ENCODE assay signal across 24 mouse cellular contexts in genomic region chr19:4102049-4102448, GRCm38 (mm10). TPM values are rescaled to one million over a fixed set of nuclear protein-coding genes. Genes with fewer than 3 reads are reported as not detected.
DNase-seq lines count a peak whose midpoint lies in the region; ATAC-seq and TF ChIP-seq lines count a peak whose summit lies in the region.
"Had no signal": no experiment of that assay in that cellular context is flagged by ENCODE, and none has a peak within 500 bp of the region (broad histone marks: within the 10 kb centered on the region; RNA-seq: fewer than 3 reads in every experiment).

No protein-coding gene starts in this region.

- no peaks in the 10 kb centered on the region for H3K36me3 ChIP-seq in hindbrain, embryonic 12.5 days
- no peaks in the 10 kb centered on the region for H3K36me3 ChIP-seq in hindbrain, embryonic 11.5 days (ENCODE audit: control insufficient read depth, insufficient read depth, low read length)
- 0 out of 2 replicates have a peak, but pooled peaks cover 10% of the 10 kb centered on the region for H3K36me3 ChIP-seq in forebrain, embryonic 14.5 days (ENCODE audit: control insufficient read depth, insufficient read depth, low read length)
- peaks cover 15% of the 10 kb centered on the region; the same call in 1 of the 2 replicates for H3K36me3 ChIP-seq in hindbrain, embryonic 15.5 days
- H3K36me3 ChIP-seq in midbrain, postnatal 0 days (ENCODE audit: insufficient read depth, low read length), result peaks cover 28% of the 10 kb centered on the region
- H3K36me3 ChIP-seq in intestine, embryonic 16.5 days (ENCODE audit: control insufficient read depth, insufficient read depth, low read length), result no peaks in the 10 kb centered on the region
- H3K36me3 ChIP-seq: limb, embryonic 10.5 days; lung, embryonic 15.5 days had no signal

- H3K9ac ChIP-seq in hindbrain, embryonic 12.5 days, result no peak overlapping the region
- H3K9ac ChIP-seq in hindbrain, embryonic 11.5 days (ENCODE audit: low read depth, low read length), result no peak overlapping the region
- H3K9ac ChIP-seq in forebrain, embryonic 14.5 days (ENCODE audit: low read length), result 0 out of 2 replicates have a peak overlapping the region, but pooled peaks have one; percentile 72
- H3K9ac ChIP-seq in hindbrain, embryonic 15.5 days, result peak overlapping the region; percentile 68; the same call in 1 of the 2 replicates
- peak overlapping the region; percentile 66; the same call in 1 of the 2 replicates for H3K9ac ChIP-seq in midbrain, postnatal 0 days (replicated peaks; ENCODE audit: low read length, poor library complexity, severe bottlenecking)
- H3K9ac ChIP-seq in intestine, embryonic 16.5 days (ENCODE audit: low read depth, low read length), result no peak overlapping the region
- H3K9ac ChIP-seq: heart, embryonic 12.5 days; intestine, embryonic 15.5 days; kidney, embryonic 15.5 days; lung, embryonic 15.5 days had no signal

- H3K4me2 ChIP-seq in hindbrain, embryonic 12.5 days (replicated peaks), result peak overlapping the region; percentile 69; the same call in 1 of the 2 replicates
- H3K4me2 ChIP-seq in hindbrain, embryonic 11.5 days (replicated peaks; ENCODE audit: low read depth, low read length), result no peak overlapping the region
- H3K4me2 ChIP-seq in forebrain, embryonic 14.5 days (ENCODE audit: low read length), result peak overlapping the region; percentile 90; the same call in 1 of the 2 replicates
- peak overlapping the region; percentile 80 for H3K4me2 ChIP-seq in hindbrain, embryonic 15.5 days
- peak overlapping the region; percentile 70 for H3K4me2 ChIP-seq in midbrain, postnatal 0 days (ENCODE audit: low read depth, low read length, poor library complexity, severe bottlenecking)
- H3K4me2 ChIP-seq in intestine, embryonic 16.5 days (ENCODE audit: low read depth, low read length), result no peak overlapping the region

- H3K4me3 ChIP-seq in hindbrain, embryonic 12.5 days, result no peak overlapping the region
- no peak overlapping the region for H3K4me3 ChIP-seq in hindbrain, embryonic 11.5 days (ENCODE audit: low read depth, low read length)
- no peak overlapping the region for H3K4me3 ChIP-seq in forebrain, embryonic 14.5 days (ENCODE audit: low read depth, low read length)
- peak overlapping the region; percentile 69 for H3K4me3 ChIP-seq in hindbrain, embryonic 15.5 days
- H3K4me3 ChIP-seq in midbrain, postnatal 0 days (ENCODE audit: low read depth, low read length), result peak overlapping the region; percentile 53
- H3K4me3 ChIP-seq in intestine, embryonic 16.5 days (ENCODE audit: low read length), result no peak overlapping the region
- H3K4me3 ChIP-seq: erythroblast, embryonic 14.5 days; lung, embryonic 15.5 days had no signal

- 67% methylated on average over 2 of the region's 2 CpGs for WGBS in hindbrain, embryonic 12.5 days
- 78% methylated on average over 2 of the region's 2 CpGs for WGBS in hindbrain, embryonic 11.5 days
- 89% methylated on average over 2 of the region's 2 CpGs for WGBS in forebrain, embryonic 14.5 days
- WGBS in hindbrain, embryonic 15.5 days, result 83% methylated on average over 2 of the region's 2 CpGs
- WGBS in midbrain, postnatal 0 days, result 98% methylated on average over 2 of the region's 2 CpGs
- WGBS in intestine, embryonic 16.5 days, result 80% methylated on average over 2 of the region's 2 CpGs

- no peaks in the 10 kb centered on the region for H3K9me3 ChIP-seq in hindbrain, embryonic 12.5 days (replicated peaks)
- no peaks in the 10 kb centered on the region for H3K9me3 ChIP-seq in hindbrain, embryonic 11.5 days (ENCODE audit: control insufficient read depth, low read length)
- H3K9me3 ChIP-seq in forebrain, embryonic 14.5 days (replicated peaks; ENCODE audit: control insufficient read depth, low read length), result no peaks in the 10 kb centered on the region
- no peaks in the 10 kb centered on the region for H3K9me3 ChIP-seq in hindbrain, embryonic 15.5 days
- no peaks in the 10 kb centered on the region for H3K9me3 ChIP-seq in midbrain, postnatal 0 days (ENCODE audit: low read length)
- no peaks in the 10 kb centered on the region for H3K9me3 ChIP-seq in intestine, embryonic 16.5 days (ENCODE audit: control insufficient read depth, low read length)
- H3K9me3 ChIP-seq: heart, embryonic 12.5 days; intestine, embryonic 15.5 days; kidney, embryonic 15.5 days; limb, embryonic 10.5 days; lung, embryonic 15.5 days had no signal

- DNase-seq in hindbrain, embryonic 11.5 days (ENCODE audit: low spot score), result no peak
- DNase-seq in forebrain, embryonic 14.5 days (ENCODE audit: low spot score), result no peak
- DNase-seq in midbrain, postnatal 0 days (ENCODE audit: low spot score), result no peak
- DNase-seq in kidney, postnatal 10 days, result no peak
- no peak for DNase-seq in kidney, postnatal 25 days
- DNase-seq: adrenal gland, postnatal 25 days had no signal

- TF ChIP-seq CTCF in midbrain, postnatal 0 days (IDR thresholded peaks at IDR 0.05), result no peak

- peaks cover 43% of the 10 kb centered on the region for H3K27me3 ChIP-seq in hindbrain, embryonic 12.5 days
- peaks cover 23% of the 10 kb centered on the region for H3K27me3 ChIP-seq in hindbrain, embryonic 11.5 days (ENCODE audit: control insufficient read depth, insufficient read depth, low read length)
- peaks cover 6% of the 10 kb centered on the region; the same call in 1 of the 2 replicates for H3K27me3 ChIP-seq in forebrain, embryonic 14.5 days (replicated peaks; ENCODE audit: control insufficient read depth, insufficient read depth, low read length)
- H3K27me3 ChIP-seq in hindbrain, embryonic 15.5 days, result no peaks in the 10 kb centered on the region
- H3K27me3 ChIP-seq in midbrain, postnatal 0 days (ENCODE audit: insufficient read depth, low read length), result no peaks in the 10 kb centered on the region
- 0 out of 2 replicates have a peak, but pooled peaks cover 4% of the 10 kb centered on the region for H3K27me3 ChIP-seq in intestine, embryonic 16.5 days (replicated peaks; ENCODE audit: control insufficient read depth, insufficient read depth, low read length)
- H3K27me3 ChIP-seq: Patski had no signal

- H3K4me1 ChIP-seq in hindbrain, embryonic 12.5 days, result peaks cover 43% of the 10 kb centered on the region
- peaks cover 14% of the 10 kb centered on the region for H3K4me1 ChIP-seq in hindbrain, embryonic 11.5 days (replicated peaks; ENCODE audit: control insufficient read depth, insufficient read depth, low read length)
- H3K4me1 ChIP-seq in forebrain, embryonic 14.5 days (ENCODE audit: control insufficient read depth, insufficient read depth, low read length), result peaks cover 20% of the 10 kb centered on the region
- H3K4me1 ChIP-seq in hindbrain, embryonic 15.5 days (replicated peaks), result peaks cover 56% of the 10 kb centered on the region
- peaks cover 28% of the 10 kb centered on the region; the same call in 1 of the 2 replicates for H3K4me1 ChIP-seq in midbrain, postnatal 0 days (ENCODE audit: insufficient read depth, low read length)
- peaks cover 32% of the 10 kb centered on the region for H3K4me1 ChIP-seq in intestine, embryonic 16.5 days (ENCODE audit: control insufficient read depth, insufficient read depth, low read length)

- H3K27ac ChIP-seq in hindbrain, embryonic 12.5 days, result no peak overlapping the region
- H3K27ac ChIP-seq in hindbrain, embryonic 11.5 days (ENCODE audit: low read depth, low read length), result no peak overlapping the region
- no peak overlapping the region for H3K27ac ChIP-seq in forebrain, embryonic 14.5 days (ENCODE audit: low read depth, low read length)
- no peak overlapping the region for H3K27ac ChIP-seq in hindbrain, embryonic 15.5 days (replicated peaks)
- H3K27ac ChIP-seq in midbrain, postnatal 0 days (ENCODE audit: low read depth, low read length), result no peak overlapping the region
- H3K27ac ChIP-seq in intestine, embryonic 16.5 days (ENCODE audit: low read length), result no peak overlapping the region
- H3K27ac ChIP-seq: intestine, embryonic 15.5 days; kidney, embryonic 15.5 days; limb, embryonic 10.5 days; lung, embryonic 15.5 days had no signal

- no peak for ATAC-seq in hindbrain, embryonic 12.5 days (ENCODE audit: low FRiP score)
- no peak for ATAC-seq in hindbrain, embryonic 11.5 days (ENCODE audit: low FRiP score)
- no peak for ATAC-seq in forebrain, embryonic 14.5 days
- no peak for ATAC-seq in hindbrain, embryonic 15.5 days (ENCODE audit: low FRiP score, low read depth)
- no peak for ATAC-seq in midbrain, postnatal 0 days (ENCODE audit: low FRiP score)
- no peak for ATAC-seq in intestine, embryonic 16.5 days
- ATAC-seq: activated CD4-positive, CD25-positive, alpha-beta regulatory T cell, adult 4 months; intestine, embryonic 15.5 days; Patski had no signal

RNA-seq across cellular contexts. Expression of gene Pitpnm1, which starts 2.3 kb away (rescaled TPM):
- polyA plus RNA-seq in hindbrain, embryonic 12.5 days (2016; fragmentation: Nextera tagmentation; extraction: Ambion mirVana), result 19.6 and 24.4 TPM in 2 replicates
- polyA plus RNA-seq in hindbrain, embryonic 11.5 days (2014; fragmentation: Nextera tagmentation; extraction: Ambion mirVana), result 12.2 and 15.4 TPM in 2 replicates
- 29.1 and 40.8 TPM in 2 replicates for polyA plus RNA-seq in forebrain, embryonic 14.5 days (2014; fragmentation: Nextera tagmentation; extraction: Ambion mirVana)
- 74.3 and 81.1 TPM in 2 replicates for polyA plus RNA-seq in hindbrain, embryonic 15.5 days (2015; fragmentation: Nextera tagmentation; extraction: Ambion mirVana)
- total RNA-seq in midbrain, postnatal 0 days (2014; rRNA removed), result 162 and 187 TPM in 2 replicates
- 127 and 134 TPM in 2 replicates for polyA plus RNA-seq in midbrain, postnatal 0 days (2015; fragmentation: Nextera tagmentation; extraction: Ambion mirVana)
- 17.5 and 19.7 TPM in 2 replicates for polyA plus RNA-seq in intestine, embryonic 16.5 days (2015; fragmentation: Nextera tagmentation; extraction: Ambion mirVana)

RNA-seq across cellular contexts. Expression of gene Cdk2ap2, which starts 5.1 kb away (rescaled TPM):
- polyA plus RNA-seq in hindbrain, embryonic 12.5 days (2016; fragmentation: Nextera tagmentation; extraction: Ambion mirVana), result 65.6 and 76.9 TPM in 2 replicates
- 74.4 and 84.3 TPM in 2 replicates for polyA plus RNA-seq in hindbrain, embryonic 11.5 days (2014; fragmentation: Nextera tagmentation; extraction: Ambion mirVana)
- polyA plus RNA-seq in forebrain, embryonic 14.5 days (2014; fragmentation: Nextera tagmentation; extraction: Ambion mirVana), result 88.6 and 91.7 TPM in 2 replicates
- 82.5 and 92.5 TPM in 2 replicates for polyA plus RNA-seq in hindbrain, embryonic 15.5 days (2015; fragmentation: Nextera tagmentation; extraction: Ambion mirVana)
- 37.4 and 45.6 TPM in 2 replicates for total RNA-seq in midbrain, postnatal 0 days (2014; rRNA removed)
- 60.5 and 64.2 TPM in 2 replicates for polyA plus RNA-seq in midbrain, postnatal 0 days (2015; fragmentation: Nextera tagmentation; extraction: Ambion mirVana)
- polyA plus RNA-seq in intestine, embryonic 16.5 days (2015; fragmentation: Nextera tagmentation; extraction: Ambion mirVana), result 159 TPM in 2 replicates

RNA-seq across cellular contexts. Expression of gene Cabp2, which starts 20.7 kb away (rescaled TPM):
- polyA plus RNA-seq in hindbrain, embryonic 12.5 days (2016; fragmentation: Nextera tagmentation; extraction: Ambion mirVana), result not detected in 2 replicates
- not detected in 2 replicates for polyA plus RNA-seq in hindbrain, embryonic 11.5 days (2014; fragmentation: Nextera tagmentation; extraction: Ambion mirVana)
- not detected in 2 replicates for polyA plus RNA-seq in forebrain, embryonic 14.5 days (2014; fragmentation: Nextera tagmentation; extraction: Ambion mirVana)
- not detected in 2 replicates for polyA plus RNA-seq in hindbrain, embryonic 15.5 days (2015; fragmentation: Nextera tagmentation; extraction: Ambion mirVana)
- total RNA-seq in midbrain, postnatal 0 days (2014; rRNA removed), result not detected in 2 replicates
- polyA plus RNA-seq in midbrain, postnatal 0 days (2015; fragmentation: Nextera tagmentation; extraction: Ambion mirVana), result not detected in 2 replicates
- 2.1 and 3.1 TPM in 2 replicates for polyA plus RNA-seq in intestine, embryonic 16.5 days (2015; fragmentation: Nextera tagmentation; extraction: Ambion mirVana)
- total RNA-seq: adrenal gland, postnatal 25 days; gastrocnemius, postnatal 4 days; heart, postnatal 25 days; layer of hippocampus, adult 2 months; left cerebral cortex, adult 18-20 months; megakaryocyte-erythroid progenitor cell, adult 5-6 weeks had no signal
- polyA plus RNA-seq: activated CD4-positive, CD25-positive, alpha-beta regulatory T cell, adult 4 months; embryonic facial prominence, embryonic 11.5 days; erythroblast, embryonic 14.5 days; heart, embryonic 12.5 days; limb, embryonic 10.5 days; lung, embryonic 15.5 days; Patski had no signal

RNA-seq across cellular contexts. Expression of gene Aip, which starts 23.6 kb away (rescaled TPM):
- polyA plus RNA-seq in hindbrain, embryonic 12.5 days (2016; fragmentation: Nextera tagmentation; extraction: Ambion mirVana), result 68.8 and 71.3 TPM in 2 replicates
- 65.7 and 67.4 TPM in 2 replicates for polyA plus RNA-seq in hindbrain, embryonic 11.5 days (2014; fragmentation: Nextera tagmentation; extraction: Ambion mirVana)
- polyA plus RNA-seq in forebrain, embryonic 14.5 days (2014; fragmentation: Nextera tagmentation; extraction: Ambion mirVana), result 85.2 and 94.4 TPM in 2 replicates
- 102 and 104 TPM in 2 replicates for polyA plus RNA-seq in hindbrain, embryonic 15.5 days (2015; fragmentation: Nextera tagmentation; extraction: Ambion mirVana)
- total RNA-seq in midbrain, postnatal 0 days (2014; rRNA removed), result 29.8 and 49.9 TPM in 2 replicates
- 87.7 and 97.6 TPM in 2 replicates for polyA plus RNA-seq in midbrain, postnatal 0 days (2015; fragmentation: Nextera tagmentation; extraction: Ambion mirVana)
- 78.4 and 81.2 TPM in 2 replicates for polyA plus RNA-seq in intestine, embryonic 16.5 days (2015; fragmentation: Nextera tagmentation; extraction: Ambion mirVana)

RNA-seq across cellular contexts. Expression of gene Gpr152, which starts 37.5 kb away (rescaled TPM):
- polyA plus RNA-seq in hindbrain, embryonic 12.5 days (2016; fragmentation: Nextera tagmentation; extraction: Ambion mirVana), result 0.05 TPM in 1 of 2 replicates, not detected in the other
- polyA plus RNA-seq in hindbrain, embryonic 11.5 days (2014; fragmentation: Nextera tagmentation; extraction: Ambion mirVana), result not detected in 2 replicates
- not detected in 2 replicates for polyA plus RNA-seq in forebrain, embryonic 14.5 days (2014; fragmentation: Nextera tagmentation; extraction: Ambion mirVana)
- 0.04 and 0.05 TPM in 2 replicates for polyA plus RNA-seq in hindbrain, embryonic 15.5 days (2015; fragmentation: Nextera tagmentation; extraction: Ambion mirVana)
- 0.16 TPM in 1 of 2 replicates, not detected in the other for total RNA-seq in midbrain, postnatal 0 days (2014; rRNA removed)
- polyA plus RNA-seq in midbrain, postnatal 0 days (2015; fragmentation: Nextera tagmentation; extraction: Ambion mirVana), result not detected in 2 replicates
- polyA plus RNA-seq in intestine, embryonic 16.5 days (2015; fragmentation: Nextera tagmentation; extraction: Ambion mirVana), result 0.04 TPM in 1 of 2 replicates, not detected in the other
- total RNA-seq: gastrocnemius, postnatal 4 days; heart, postnatal 25 days; megakaryocyte-erythroid progenitor cell, adult 5-6 weeks had no signal
- polyA plus RNA-seq: activated CD4-positive, CD25-positive, alpha-beta regulatory T cell, adult 4 months; embryonic facial prominence, embryonic 11.5 days; heart, embryonic 12.5 days; intestine, embryonic 15.5 days; kidney, embryonic 15.5 days; limb, embryonic 10.5 days; liver, embryonic 11.5 days; lung, embryonic 15.5 days; Patski had no signal

Comparison
In these comparisons a context has a peak if more than half of its experiments do, and no peak if none do; other contexts are left out.
1. H3K4me2 ChIP-seq: peak in hindbrain, embryonic 12.5 days (single experiment), forebrain, embryonic 14.5 days (single experiment), hindbrain, embryonic 15.5 days (single experiment) and midbrain, postnatal 0 days (single experiment); none in hindbrain, embryonic 11.5 days (single experiment) and intestine, embryonic 16.5 days (single experiment).
2. H3K4me3 ChIP-seq: peak in hindbrain, embryonic 15.5 days (single experiment) and midbrain, postnatal 0 days (single experiment); none in hindbrain, embryonic 12.5 days (single experiment), hindbrain, embryonic 11.5 days (single experiment), forebrain, embryonic 14.5 days (single experiment) and intestine, embryonic 16.5 days (single experiment).
3. H3K9ac ChIP-seq: peak in forebrain, embryonic 14.5 days (single experiment), hindbrain, embryonic 15.5 days (single experiment) and midbrain, postnatal 0 days (single experiment); none in hindbrain, embryonic 12.5 days (single experiment), hindbrain, embryonic 11.5 days (single experiment) and intestine, embryonic 16.5 days (single experiment).